Mouse (Mus musculus) adrenal gland (tissue): ENCODE results near the gene 9930022D16Rik.

Experiments used
- intact Hi-C: fragments of 180-260 bp; cut with DNase I; formaldehyde crosslinking; loops from one replicate; pipeline ENCODE4 v1.15.1; 2025
- microRNA-seq, 2 experiments: library from miRNA; unstranded; fragments of <30 nt; microRNA quantifications; one replicate each; pipeline ENCODE4; 2019

Gene 9930022D16Rik

GRCm38 (mm10) chr11:109443468-109444263, 29.9 kb downstream of the 9930022D16Rik start:
- intact Hi-C loops: loop anchor here (1.0 to 10.0 kb wide), 4 partner anchors 111 to 201 kb away; partner anchors contain the start of gene Wipi1

DNA sequence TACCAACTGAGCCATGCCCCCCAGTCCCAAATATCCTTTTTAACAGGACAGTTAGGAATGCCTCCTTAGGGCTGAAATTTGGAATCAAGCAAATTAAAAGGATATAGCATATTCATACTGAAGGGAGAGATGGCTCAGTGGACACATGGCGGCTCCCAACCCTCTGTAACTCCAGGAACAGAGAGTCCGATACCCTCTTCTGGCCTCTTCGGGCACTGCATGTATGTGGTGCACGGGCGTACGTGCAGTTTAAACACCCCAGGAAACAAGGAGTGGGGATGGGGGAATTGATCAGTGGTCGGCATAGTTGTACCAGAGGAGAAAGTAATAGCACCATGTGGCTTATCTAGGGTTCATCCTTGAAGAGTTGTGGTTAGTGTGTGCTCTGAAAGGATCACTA, 30.9 kb downstream of the 9930022D16Rik start:
- intact Hi-C loops: loop anchor here (1.0 to 10.0 kb wide), 4 partner anchors 112 to 202 kb away; partner anchors contain the start of gene Wipi1

DNA sequence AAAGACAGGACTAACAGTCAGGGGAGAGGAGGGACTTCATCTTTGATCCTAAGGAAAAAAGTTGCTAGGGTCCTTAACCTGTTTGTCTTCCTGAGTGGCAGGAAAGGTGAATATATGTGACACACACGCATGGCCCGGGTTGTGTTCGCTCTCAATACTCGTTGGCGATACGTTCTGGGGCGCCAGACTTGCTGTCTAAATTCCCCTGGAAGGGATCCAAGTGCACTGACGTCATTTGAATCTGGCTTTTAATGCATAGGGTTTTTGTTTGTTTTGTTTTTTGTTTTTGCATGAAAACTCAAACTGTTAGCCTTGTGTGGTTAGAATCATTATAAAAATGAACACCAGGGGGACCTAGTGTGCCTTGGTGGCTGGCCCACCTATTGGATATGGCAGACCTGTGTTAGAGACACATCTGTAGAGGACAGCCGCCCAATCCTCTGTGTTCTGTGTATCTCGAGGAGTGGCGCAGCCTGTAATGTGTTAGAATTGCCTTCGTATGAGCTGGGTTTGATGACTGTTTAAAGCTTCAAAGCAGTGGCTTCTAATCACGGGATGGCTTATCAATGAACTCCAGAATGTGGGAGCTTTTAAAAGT, 31.8 kb downstream of the 9930022D16Rik start:
- intact Hi-C loops: loop anchor here (5.0 to 10.0 kb wide), 2 partner anchors 169 to 417 kb away; partner anchors contain the start of gene Wipi1

DNA sequence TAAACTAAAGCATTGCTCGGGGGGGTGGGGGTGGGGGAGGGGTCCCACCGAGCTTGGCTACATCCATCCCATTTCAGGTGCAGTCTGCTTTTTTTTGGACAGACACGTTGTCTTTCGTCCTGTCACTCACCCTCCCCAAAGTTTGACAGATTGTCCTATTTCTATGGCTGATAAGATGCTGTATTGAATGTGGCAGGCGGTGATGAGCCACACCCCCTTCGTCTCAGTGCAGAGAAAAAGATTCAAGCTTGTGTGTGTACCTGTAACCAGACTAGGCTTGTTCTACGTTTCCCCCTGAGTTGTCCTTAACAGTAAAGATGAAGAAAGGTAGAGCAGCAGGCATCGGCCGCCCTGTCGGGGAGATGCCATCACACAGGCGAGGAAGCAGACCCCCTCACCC, 37.5 kb downstream of the 9930022D16Rik start:
- intact Hi-C loops: loop anchor here (2.0 kb wide), 1 partner anchor 128 kb away; no protein-coding TSS in a partner anchor

DNA sequence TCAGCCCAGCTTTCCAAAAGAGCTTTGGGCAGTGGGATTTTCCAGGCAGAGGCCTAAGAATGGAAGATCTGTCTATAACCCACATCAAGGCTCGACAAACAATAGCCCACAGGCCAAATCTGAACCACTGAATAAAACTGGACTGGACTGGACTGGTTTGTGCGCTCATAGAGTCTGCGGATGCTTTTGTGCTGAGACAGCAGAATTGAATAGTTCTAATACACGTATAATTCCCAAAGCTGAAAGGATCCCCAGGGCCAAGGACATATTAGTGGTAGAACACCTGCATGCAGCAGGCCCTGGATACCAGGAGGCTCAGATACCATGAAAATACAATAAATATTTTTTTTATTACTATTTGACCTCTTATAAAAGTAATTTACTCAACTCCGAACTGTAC, 42.5 kb downstream of the 9930022D16Rik start:
- intact Hi-C loops: no loop called here

GRCm38 (mm10) chr11:109458165-109458564, 44.4 kb downstream of the 9930022D16Rik start:
- intact Hi-C loops: no loop called here

DNA sequence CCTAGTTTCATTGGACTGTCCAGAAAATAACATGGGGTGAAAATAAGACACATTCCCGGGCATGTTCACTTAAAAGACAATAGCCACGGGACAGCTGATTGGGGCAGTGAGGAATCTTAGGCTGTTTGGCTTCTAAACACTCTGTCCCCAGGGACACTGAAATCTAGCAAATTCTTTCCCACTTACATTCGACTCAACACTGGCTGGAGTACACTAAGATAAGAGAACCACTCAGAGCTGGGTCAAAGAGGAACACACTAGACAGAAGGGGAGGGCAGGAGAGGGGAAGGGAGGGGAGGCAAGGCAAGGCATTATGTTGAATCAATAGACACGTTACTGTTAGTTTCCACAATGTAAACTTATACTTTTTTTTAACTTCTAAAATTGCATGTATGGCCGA, 46.9 kb downstream of the 9930022D16Rik start:
- intact Hi-C loops: no loop called here

DNA sequence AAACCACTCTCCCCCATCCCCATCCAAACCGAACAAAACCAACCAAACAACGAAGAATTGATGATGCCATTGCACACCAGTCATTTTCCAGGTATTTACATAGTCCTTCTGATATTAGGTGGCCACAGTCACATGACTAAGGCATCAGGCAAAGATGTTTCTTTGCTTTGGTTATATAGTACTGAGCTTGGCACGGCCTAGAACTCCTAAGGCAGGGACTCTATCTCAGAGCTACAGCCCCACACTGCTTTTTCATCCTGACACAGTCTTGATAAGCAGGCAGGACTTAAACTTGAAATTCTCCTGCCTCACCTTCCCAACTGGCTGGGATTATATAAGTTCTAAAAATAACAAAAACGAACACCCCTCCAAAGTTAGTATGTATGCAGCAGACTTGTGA, 51.4 kb downstream of the 9930022D16Rik start:
- intact Hi-C loops: no loop called here

GRCm38 (mm10) chr11:109466987-109467386, 53.3 kb downstream of the 9930022D16Rik start:
- intact Hi-C loops: no loop called here

- intact Hi-C loops: no loop called here
Observed at GRCm38 (mm10) chr11:109468133-109468532, 54.4 kb downstream of the 9930022D16Rik start.

Small RNAs within 50 kb of the gene (microRNA-seq; reads per million reads assigned to microRNA genes)
- gene Gm25540: 0 reads per million in 2 experiments
